Mouse (Mus musculus) thymus, adult 2 months (tissue): ENCODE results near the gene Cntnap1.

Source experiments
- CTCF ChIP-seq: fragments of 200-500 bp; IDR thresholded peaks from 2 replicates; pipeline ENCODE4 v1.5.1; 2012; ENCODE audit warnings: mild to moderate bottlenecking, control low read depth, low read length, moderate library complexity, borderline replicate concordance; ENCODE audit not compliant: control insufficient read depth, poor library complexity, insufficient read depth; ENCODE audit errors: extremely low read depth
- POLR2A ChIP-seq: fragments of 200-500 bp; IDR thresholded peaks from 2 replicates; pipeline ENCODE4 v1.6.1; 2012; ENCODE audit warnings: mild to moderate bottlenecking, low read length, control low read depth, moderate library complexity; ENCODE audit not compliant: control insufficient read depth, poor library complexity, insufficient read depth; ENCODE audit errors: extremely low read depth

GRCm38 (mm10) chr11:101178061-101179058, 8.0 kb downstream of the Cntnap1 start:
- TF ChIP-seq CTCF (no peak), POLR2A (no peak)
